Mouse (Mus musculus) cerebellum, adult 11-12 months (tissue): ENCODE measurements around the gene Fam243.

Experiments
- DNase-seq: peaks from one replicate; pipeline ENCODE4 v3.0.0; 2022

Fam243 gene

GRCm38 (mm10) chr16:92321341-92321740, at the start of gene Fam243:
Fam243 (minus strand) TSS chr16:92321441.
- no peak for DNase-seq

- no peak for DNase-seq
Measured at GRCm38 (mm10) chr16:92369260-92369659, 48.0 kb upstream of the Fam243 start.

GRCm38 (mm10) chr16:92365477-92365876, 44.2 kb upstream of the Fam243 start:
- no peak for DNase-seq

GRCm38 (mm10) chr16:92360711-92361110, 39.5 kb upstream of the Fam243 start:
- no peak for DNase-seq

- DNase-seq: no peak
Measured at GRCm38 (mm10) chr16:92359229-92359628, 38.0 kb upstream of the Fam243 start, which contains the start of gene Kcne1. Kcne1 (minus strand) TSS chr16:92359468.

- DNase-seq: no peak
Measured at GRCm38 (mm10) chr16:92358734-92359133, 37.5 kb upstream of the Fam243 start.

GRCm38 (mm10) chr16:92357566-92357965, 36.3 kb upstream of the Fam243 start:
- no peak for DNase-seq

- DNase-seq: no peak
Measured at GRCm38 (mm10) chr16:92357023-92357422, 35.8 kb upstream of the Fam243 start.

GRCm38 (mm10) chr16:92355982-92356381, 34.7 kb upstream of the Fam243 start:
- no peak for DNase-seq

GRCm38 (mm10) chr16:92355366-92355765, 34.1 kb upstream of the Fam243 start:
- DNase-seq: no peak

GRCm38 (mm10) chr16:92353897-92354296, 32.7 kb upstream of the Fam243 start:
- no peak for DNase-seq

- DNase-seq: no peak
Measured at GRCm38 (mm10) chr16:92353295-92353694, 32.1 kb upstream of the Fam243 start.

- peak; percentile 53 for DNase-seq
Measured at GRCm38 (mm10) chr16:92348941-92349340, 27.7 kb upstream of the Fam243 start.

GRCm38 (mm10) chr16:92346297-92346916, 25.2 kb upstream of the Fam243 start:
- no peak for DNase-seq

- DNase-seq: no peak
Measured at GRCm38 (mm10) chr16:92345177-92345576, 23.9 kb upstream of the Fam243 start.

GRCm38 (mm10) chr16:92340612-92341511, 19.6 kb upstream of the Fam243 start:
- DNase-seq: peak; percentile 58

- DNase-seq: peak; percentile 74
Measured at GRCm38 (mm10) chr16:92336280-92336679, 15.0 kb upstream of the Fam243 start.

- DNase-seq: no peak
Measured at GRCm38 (mm10) chr16:92334600-92334999, 13.4 kb upstream of the Fam243 start.

- peak; percentile 68 for DNase-seq
Measured at GRCm38 (mm10) chr16:92330966-92331365, 9.7 kb upstream of the Fam243 start.

GRCm38 (mm10) chr16:92327911-92328310, 6.7 kb upstream of the Fam243 start:
- DNase-seq: peak; percentile 82

GRCm38 (mm10) chr16:92325062-92325406, 3.8 kb upstream of the Fam243 start:
- DNase-seq: no peak

GRCm38 (mm10) chr16:92324309-92325061, 3.2 kb upstream of the Fam243 start:
- no peak for DNase-seq

- DNase-seq: no peak
Measured at GRCm38 (mm10) chr16:92320361-92320760, 880 bp downstream of the Fam243 start.
